Mouse (Mus musculus) bone marrow macrophage, adult 2 months (primary cell): ENCODE results near the gene Tapbpl. TPM values are rescaled to one million over a fixed set of nuclear protein-coding genes. Genes with fewer than 3 reads are reported as not detected.
"Not testable (repeated sequence)": the region's sequence is repeated elsewhere in the genome, so short reads cannot be mapped to it uniquely, and the experiment has no call there.

Experiments used
- H3K27ac ChIP-seq: 2 replicates; pipeline ENCODE4 v1.5.1; 2012; ENCODE audit warnings: low read depth, low read length; ENCODE audit not compliant: insufficient read depth
- H3K4me1 ChIP-seq: 2 replicates; pipeline ENCODE4 v1.6.1; 2012; ENCODE audit warnings: low read length; ENCODE audit not compliant: control insufficient read depth, insufficient read depth
- H3K4me3 ChIP-seq: 2 replicates; pipeline ENCODE4 v1.5.1; 2012; ENCODE audit warnings: mild to moderate bottlenecking, low read length, moderate library complexity; ENCODE audit not compliant: insufficient read depth
- CTCF ChIP-seq: IDR thresholded peaks from 2 replicates; pipeline ENCODE4 v1.5.1; 2012; ENCODE audit warnings: low read depth, mild to moderate bottlenecking, low read length, moderate library complexity
- POLR2A ChIP-seq: IDR thresholded peaks from 2 replicates; pipeline ENCODE4 v1.6.1; 2012; ENCODE audit warnings: mild to moderate bottlenecking, low read depth, low read length, borderline replicate concordance
- polyA plus RNA-seq: library from polyadenylated mRNA; stranded (reverse); fragments of >200 nt; gene quantifications from 2 replicates; pipeline ENCODE4 v1.2.4, GENCODE M21; 2012; ENCODE audit not compliant: missing spikeins, insufficient read depth, insufficient read length

Gene Tapbpl
- polyA plus RNA-seq, result 14.5 and 16.2 TPM in 2 replicates

DNA sequence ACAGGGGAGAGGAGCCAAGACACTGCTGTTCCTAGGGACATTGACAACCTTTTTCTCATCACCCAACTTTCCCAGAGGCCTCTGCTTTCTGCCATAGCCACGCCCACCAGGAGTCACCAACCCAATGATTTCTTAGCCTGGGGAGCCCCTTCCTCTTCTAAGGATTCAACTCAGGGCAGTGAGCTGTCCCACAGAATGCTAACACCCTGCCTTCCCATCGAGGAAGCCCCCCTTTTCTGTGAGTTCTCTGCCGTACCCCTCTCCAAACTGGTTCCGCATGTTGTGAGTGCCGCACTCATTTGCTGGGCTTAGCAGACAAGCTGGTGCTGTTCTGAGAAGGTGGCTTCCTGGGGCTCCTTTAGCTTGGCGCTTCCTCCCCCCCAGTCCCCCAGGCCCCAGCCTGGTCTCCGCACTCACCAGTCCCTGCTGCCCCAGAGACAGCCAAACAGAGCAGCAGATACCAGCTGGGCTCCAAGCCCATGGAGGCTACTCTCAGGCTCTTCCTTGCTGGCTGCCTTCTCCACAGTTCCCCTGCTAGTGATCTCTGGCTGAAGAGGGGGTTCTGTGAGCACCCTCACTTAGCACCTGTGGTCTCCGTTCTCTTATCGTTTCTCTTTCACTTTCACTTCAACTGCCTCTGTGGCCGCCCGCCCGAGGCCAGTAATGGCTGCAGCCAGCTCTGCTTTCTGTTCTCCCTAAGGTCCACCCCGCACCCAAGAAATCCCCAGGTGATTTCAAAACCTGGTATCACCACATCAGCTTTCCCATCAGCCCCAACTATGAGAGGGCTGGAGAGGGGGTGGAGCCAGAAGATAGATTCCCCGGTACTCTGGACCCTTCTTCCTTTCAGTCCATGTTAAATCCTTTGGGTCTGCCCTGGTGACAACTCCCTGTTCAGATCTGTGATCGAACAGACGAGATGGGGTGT, at the start of gene Tapbpl:
Gene Tapbpl, minus strand, starts transcription at position 744 of the 928 bp plus-strand sequence.
- TF ChIP-seq CTCF (no peak), POLR2A (no peak)
- H3K27ac ChIP-seq, result peak within 1 kb of the TSS; percentile 71
- H3K4me3 ChIP-seq, result peak within 1 kb of the TSS; percentile 75
- peaks cover 10% of the 10 kb centered on the region for H3K4me1 ChIP-seq

DNA sequence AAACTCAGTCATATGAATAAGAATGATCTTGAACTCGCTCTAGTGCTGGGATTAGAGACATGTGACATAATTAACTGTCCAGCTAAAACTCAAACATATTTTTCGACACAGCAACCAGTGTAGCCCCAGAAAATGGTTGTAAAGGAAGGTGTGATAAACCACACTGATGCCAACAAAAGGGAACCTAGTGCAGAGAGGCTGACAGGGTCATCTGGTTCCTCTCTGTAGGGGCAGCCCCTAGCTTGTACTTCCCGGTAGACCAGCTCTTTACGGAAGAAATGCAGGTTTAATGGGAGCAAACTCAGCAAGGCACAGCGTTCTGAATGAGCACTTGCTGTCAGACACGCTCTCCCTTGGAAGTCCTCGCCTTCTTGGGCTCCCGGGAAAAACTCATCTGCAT, 48.1 kb upstream of the Tapbpl start:
- H3K27ac ChIP-seq, result no peak overlapping the region
- no peak for TF ChIP-seq CTCF
- no peak for TF ChIP-seq POLR2A
- no peak overlapping the region for H3K4me3 ChIP-seq
- peaks cover 4% of the 10 kb centered on the region; the same call in 1 of the 2 replicates for H3K4me1 ChIP-seq

DNA sequence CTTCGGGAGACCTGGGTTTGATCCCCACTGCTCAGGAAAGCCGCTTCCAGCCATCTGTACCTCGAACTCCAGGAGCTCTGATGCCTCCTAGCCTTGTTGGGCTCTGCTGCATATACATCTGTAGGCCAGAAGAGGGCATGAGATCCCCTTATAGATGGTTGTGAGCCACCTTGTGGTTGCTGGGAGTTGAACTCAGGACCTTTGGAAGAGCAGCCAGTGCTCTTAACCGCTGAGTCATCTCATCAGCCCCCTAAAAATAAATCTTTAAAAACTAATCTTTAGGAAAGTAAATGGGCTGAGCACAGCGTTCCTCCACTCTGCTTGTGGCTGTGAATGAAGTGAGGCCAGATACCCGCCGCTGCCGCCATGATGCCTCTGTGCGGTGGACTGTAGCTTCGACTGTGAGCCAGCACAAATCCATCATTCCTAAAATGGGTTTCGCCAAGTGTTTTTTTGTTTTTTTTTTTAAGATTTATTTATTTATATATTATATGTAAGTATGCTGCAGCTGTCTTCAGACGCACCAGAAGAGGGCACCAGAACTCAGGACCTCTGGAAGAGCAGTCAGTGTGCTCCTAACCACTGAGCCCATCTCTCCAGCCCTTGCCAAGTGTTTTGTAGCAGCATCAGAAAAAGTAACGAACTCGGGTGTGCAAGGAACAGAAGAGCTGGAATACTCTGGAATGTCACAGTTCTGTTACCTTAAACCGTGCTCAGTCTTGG, 43.3 kb upstream of the Tapbpl start:
- TF ChIP-seq POLR2A, result no peak
- TF ChIP-seq CTCF, result no peak
- Histone ChIP-seq H3K4me1 (peaks cover 12% of the 10 kb centered on the region; the same call in 1 of the 2 replicates), H3K4me3 (no peak overlapping the region), H3K27ac (no peak overlapping the region)

DNA sequence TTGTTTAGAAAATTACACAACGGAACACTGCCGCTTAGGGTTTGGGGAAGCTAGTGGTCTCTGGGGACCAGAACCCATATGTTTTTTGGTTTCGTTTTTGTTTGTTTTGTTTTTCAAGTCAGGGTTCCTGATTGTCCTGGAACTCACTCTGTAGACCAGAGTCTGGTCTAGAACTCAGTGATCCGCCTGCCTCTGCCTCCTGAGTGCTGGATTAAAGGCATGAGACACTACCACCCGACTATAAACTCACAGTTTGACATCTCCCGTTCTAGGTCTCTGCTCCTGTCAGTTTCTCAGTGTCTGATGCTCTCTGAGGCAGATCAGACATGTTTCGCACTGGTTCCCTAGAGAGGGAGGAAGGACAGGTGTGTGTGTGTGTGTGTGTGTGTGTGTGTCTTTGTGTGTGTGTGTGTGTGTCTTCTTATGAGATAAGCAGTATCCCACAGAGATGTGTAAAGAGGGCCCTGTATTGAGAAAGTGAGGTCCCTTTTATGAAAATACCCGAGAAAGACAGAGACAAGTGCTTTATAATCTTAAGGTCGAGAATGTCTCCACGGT, 40.6 kb upstream of the Tapbpl start:
- TF ChIP-seq POLR2A (no peak), CTCF (no peak)
- Histone ChIP-seq H3K4me1 (peaks cover 8% of the 10 kb centered on the region; the same call in 1 of the 2 replicates), H3K4me3 (no peak overlapping the region), H3K27ac (no peak overlapping the region)

DNA sequence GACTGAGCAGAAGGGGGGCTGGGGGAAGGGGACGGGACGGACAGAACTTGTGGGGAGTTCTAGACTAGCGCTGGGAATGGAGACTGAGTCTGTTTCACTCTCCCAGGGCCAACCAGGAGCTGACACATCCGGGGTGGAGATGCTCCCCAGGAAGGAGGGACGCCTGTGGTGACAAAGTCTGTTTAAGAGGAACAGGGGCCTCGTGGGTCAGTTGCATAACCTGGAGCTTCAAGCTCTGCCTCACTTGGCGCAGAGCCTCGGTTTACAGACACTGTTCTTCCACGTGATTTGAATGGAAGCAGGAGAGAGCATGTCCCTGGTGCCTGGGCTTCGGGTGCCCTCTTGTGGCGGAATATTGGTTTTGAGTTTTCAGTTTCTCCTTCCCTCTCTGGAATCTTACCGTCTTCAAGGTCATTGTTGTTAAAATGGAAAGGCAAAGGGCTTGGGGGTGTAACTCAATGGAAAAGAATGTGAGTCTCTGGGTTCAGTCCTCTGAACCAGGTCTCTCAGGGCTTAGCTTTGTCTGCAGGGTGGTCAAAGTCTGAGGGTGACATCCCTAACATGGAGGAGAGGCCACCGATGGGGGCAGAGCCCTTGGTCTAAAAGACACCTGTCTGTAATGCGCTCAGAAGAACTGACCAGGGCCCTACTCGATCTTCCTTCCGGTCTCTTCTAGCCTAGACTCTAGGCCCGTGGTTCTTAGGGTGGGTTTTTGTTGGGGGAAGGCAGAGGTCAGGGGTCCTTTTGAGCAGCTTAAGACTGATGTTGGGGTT, 40.0 kb upstream of the Tapbpl start:
- TF ChIP-seq POLR2A, result no peak
- TF ChIP-seq CTCF, result peak; percentile 49; the same call in 1 of the 2 replicates
- Histone ChIP-seq H3K4me3 (peak overlapping the region; percentile 38), H3K4me1 (peaks cover 8% of the 10 kb centered on the region; the same call in 1 of the 2 replicates), H3K27ac (peak overlapping the region; percentile 80)

DNA sequence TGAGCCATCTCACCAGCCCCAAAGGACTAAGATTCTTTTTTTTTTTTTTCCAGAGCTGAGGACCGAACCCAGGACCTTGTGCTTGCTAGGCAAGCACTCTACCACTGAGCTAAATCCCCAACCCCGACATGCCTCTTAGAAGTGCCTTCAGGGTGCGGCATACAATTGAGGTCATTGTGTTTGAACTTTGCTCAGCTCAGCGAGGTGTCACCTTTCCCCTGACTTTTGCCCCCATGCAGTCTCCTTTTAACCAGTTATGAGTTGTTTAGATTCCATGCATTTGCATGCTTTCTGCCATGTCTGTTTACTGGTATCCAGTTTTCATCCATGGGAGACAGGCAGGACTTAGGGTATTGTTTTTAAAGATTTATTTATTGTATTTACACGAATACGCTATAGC, 37.1 kb upstream of the Tapbpl start:
- H3K4me3 ChIP-seq, result no peak overlapping the region
- no peak for TF ChIP-seq CTCF
- no peak for TF ChIP-seq POLR2A
- H3K27ac ChIP-seq, result no peak overlapping the region
- peaks cover 12% of the 10 kb centered on the region; the same call in 1 of the 2 replicates for H3K4me1 ChIP-seq

DNA sequence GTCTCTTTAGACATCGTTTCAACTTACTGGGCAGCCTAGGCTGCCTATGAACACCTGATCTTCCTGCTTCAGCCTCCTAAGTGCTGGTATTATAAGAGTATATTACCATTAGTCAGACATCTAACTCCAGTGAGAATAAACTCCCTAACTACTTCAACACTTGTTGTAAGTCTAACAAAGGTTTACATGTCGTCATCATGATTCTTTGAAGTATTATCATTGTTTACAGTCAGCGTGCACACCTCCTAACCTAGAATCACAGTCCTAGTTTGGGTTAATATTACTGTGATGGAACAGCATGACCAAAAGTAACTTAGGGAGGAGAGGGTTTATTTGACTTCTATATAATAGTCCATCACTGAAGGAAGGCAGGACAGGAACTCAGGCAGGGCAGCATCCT, 35.8 kb upstream of the Tapbpl start:
- TF ChIP-seq CTCF, result no peak
- no peak for TF ChIP-seq POLR2A
- Histone ChIP-seq H3K4me3 (no peak overlapping the region), H3K27ac (no peak overlapping the region), H3K4me1 (peaks cover 12% of the 10 kb centered on the region; the same call in 1 of the 2 replicates)

DNA sequence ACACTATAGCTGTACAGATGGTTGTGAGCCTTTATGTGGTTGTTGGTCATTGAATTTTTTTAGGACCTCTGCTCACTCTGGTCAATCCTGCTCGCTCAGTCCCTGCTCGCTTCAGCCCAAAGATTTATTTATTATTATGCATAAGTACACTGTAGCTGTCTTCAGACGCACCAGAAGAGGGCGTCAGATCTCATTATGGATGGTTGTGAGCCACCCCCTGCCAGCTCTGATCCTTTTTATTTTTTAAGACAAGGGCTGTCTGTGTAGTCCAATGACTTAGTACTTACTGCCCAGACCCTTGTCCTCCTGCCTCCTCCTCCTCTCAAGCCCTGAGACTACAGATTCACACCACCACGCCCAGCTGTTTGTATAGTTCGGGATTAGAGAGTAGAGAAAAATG, 34.9 kb upstream of the Tapbpl start:
- H3K4me1 ChIP-seq, H3K27ac ChIP-seq, H3K4me3 ChIP-seq: not testable (repeated sequence)

DNA sequence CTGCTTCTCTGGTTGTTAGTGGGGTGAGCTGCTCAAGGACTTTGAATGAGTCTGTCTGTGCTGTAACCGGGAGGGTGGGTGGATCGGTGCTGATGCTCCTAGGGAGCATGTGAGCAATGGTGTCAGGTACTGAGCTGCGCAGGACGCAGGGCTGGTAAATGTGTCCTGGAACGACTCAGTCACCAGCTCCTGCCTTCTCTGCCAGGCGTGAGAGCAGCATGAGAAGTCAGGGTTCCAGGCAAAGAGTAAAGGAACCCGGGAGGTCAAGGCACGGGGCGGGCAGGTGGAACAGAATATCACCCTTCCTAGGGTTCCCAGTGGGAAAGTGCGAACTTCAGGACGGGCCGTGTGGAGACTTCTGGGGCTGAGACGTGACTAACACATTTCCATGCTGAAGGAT, 34.4 kb upstream of the Tapbpl start:
- no peak overlapping the region for H3K4me3 ChIP-seq
- TF ChIP-seq CTCF (no peak), POLR2A (no peak)
- no peak overlapping the region for H3K27ac ChIP-seq
- peaks cover 7% of the 10 kb centered on the region; the same call in 1 of the 2 replicates for H3K4me1 ChIP-seq
